Mouse (Mus musculus): ENCODE measurements around the gene Shank2. TPM values are rescaled to one million over a fixed set of nuclear protein-coding genes. Genes with fewer than 3 reads are reported as not detected.

Shank2 gene
- polyA plus RNA-seq, 2 experiments from 2014 or later: 0.11 TPM; not detected in 1

DNA sequence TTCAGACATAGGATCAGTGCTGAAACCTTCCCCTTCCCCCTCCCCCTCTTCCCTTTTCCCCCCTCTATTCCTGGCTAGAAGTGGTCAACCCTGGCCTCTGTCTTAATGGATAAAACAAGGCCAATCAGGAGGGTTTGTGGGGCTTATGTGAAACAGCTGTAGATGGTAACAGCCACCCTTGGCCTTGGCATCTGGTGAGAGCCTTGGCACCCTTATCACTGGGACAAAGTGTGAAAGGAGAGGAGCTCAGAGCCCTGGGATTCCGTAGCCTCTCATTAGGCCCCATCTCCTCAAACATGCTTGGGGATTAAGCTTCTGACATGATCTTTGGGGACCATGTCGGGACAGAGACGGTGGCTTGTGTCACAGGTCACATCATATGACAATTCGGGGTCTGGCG lies 106.4 kb downstream of the Shank2 start:
- ATAC-seq: no peak

DNA sequence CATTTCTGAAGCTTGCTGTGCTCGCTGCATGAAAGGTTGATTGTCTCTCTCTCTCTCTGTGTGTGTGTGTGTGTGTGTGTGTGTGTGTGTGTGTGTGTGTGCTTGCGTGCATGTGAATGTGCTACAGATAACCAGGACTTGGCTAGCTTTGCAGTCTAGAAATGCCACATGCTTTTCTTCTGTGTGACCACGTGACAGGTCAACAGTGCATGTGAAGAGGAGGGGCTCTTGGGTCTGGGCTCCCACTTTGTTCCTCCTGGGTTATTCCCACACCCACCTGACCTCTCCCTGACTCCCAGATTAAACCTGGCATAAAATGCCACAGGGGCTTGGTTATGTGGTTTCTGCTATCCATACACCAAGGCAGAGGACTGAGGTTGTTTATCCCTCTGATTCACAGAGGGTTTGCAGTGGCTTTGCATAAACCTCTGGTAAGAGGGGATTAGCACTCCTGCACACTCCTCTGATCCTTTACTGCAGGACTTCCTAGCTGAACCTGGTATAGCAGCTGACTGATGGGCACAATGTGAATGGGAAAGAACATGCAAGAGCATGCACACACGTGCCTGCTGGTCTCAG lies 109.4 kb downstream of the Shank2 start:
- no peak for ATAC-seq

- ATAC-seq: no peak
Observed at GRCm38 (mm10) chr7:144111981-144112380, 110.3 kb downstream of the Shank2 start.

GRCm38 (mm10) chr7:144114230-144114629 lies 112.5 kb downstream of the Shank2 start:
- no peak for ATAC-seq

GRCm38 (mm10) chr7:144119562-144119961 lies 117.8 kb downstream of the Shank2 start:
- ATAC-seq: no peak

- no peak for ATAC-seq
Observed at GRCm38 (mm10) chr7:144132699-144133387, 131.1 kb downstream of the Shank2 start.

- no peak for ATAC-seq
Observed at GRCm38 (mm10) chr7:144133388-144133998, 131.8 kb downstream of the Shank2 start.

GRCm38 (mm10) chr7:144134699-144135098 lies 133.0 kb downstream of the Shank2 start:
- ATAC-seq: no peak

- no peak for ATAC-seq
Observed at GRCm38 (mm10) chr7:144137827-144138226, 136.1 kb downstream of the Shank2 start.

DNA sequence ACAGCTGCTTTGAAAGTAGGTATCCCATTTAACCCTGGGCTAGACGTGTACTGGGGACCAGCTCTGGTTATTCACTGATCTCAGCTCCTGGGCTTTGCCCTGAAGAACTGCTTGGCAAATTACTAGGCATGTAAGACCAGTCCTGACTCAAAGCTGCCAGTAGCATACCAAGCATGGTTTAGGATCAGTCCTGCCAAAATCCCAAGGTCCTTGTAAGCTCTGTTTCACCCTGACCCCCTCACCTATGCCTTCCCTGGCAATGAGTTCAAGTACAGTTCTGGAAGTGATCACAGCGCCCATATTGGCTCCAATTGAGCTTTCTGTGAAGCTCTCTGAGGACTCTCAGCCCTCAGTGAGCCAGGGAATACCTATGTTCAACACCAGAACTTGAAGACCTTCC lies 136.7 kb downstream of the Shank2 start:
- no peak for ATAC-seq

DNA sequence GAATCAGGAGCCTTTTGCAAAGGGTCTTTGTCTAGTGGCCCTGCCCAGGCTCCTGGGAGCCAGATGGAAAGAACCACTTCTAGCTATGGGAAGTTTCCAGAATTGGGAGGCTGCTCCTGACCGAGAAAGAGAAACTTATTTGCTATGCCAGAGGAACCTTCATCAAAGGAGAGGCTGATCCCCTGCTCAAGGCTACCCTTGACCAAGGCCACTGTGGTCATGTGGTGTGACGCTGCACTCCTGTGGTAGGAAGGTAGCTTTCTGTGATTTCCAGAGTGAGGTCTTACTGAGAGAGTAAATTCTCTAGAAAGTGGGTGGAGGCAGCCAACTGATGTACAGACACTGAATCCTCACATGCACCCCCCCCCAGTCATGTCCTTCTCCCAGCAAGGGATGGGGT lies 138.0 kb downstream of the Shank2 start:
- no peak for ATAC-seq

DNA sequence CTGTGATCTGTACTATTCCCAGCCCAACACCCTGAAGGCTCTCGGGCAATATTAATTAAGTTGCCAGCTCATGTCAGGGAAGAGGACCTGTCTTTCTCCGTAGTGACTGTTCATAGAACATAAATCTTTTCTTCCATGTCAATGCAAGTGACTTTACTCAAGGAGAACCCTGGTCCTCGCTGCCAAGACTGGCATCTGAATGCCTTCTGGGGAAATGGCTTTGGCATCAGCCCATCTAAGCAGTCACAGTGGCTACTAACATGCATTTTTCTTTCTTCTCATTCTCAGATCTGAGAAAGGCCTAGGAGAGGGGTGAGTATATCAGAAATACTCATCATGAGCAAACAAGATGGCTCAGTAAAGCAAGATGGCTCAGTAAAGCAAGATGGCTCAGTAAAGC lies 138.7 kb downstream of the Shank2 start:
- ATAC-seq: no peak

- no peak for ATAC-seq
Observed at GRCm38 (mm10) chr7:144142036-144142435, 140.3 kb downstream of the Shank2 start.

GRCm38 (mm10) chr7:144143941-144144340 lies 142.2 kb downstream of the Shank2 start:
- ATAC-seq: no peak

DNA sequence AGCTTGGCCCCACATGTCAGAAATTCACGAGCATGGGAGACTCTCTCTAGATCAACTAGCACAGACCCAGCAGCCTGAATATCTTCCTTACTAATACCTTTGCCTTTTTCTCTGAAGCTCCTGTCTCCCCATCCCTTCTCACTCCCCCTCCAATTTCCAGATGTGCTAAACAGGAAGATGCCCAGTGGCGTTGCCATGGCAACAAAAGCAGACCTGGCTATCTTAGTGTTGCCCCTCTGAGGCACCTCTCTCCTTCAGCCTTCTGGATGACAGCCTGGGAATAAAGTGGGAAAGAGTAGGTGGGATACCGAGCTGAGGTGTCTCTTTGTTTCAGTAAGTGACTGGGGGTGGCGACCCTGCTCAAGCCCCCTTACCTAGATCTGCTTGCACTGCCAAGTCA lies 146.4 kb downstream of the Shank2 start:
- ATAC-seq: no peak

GRCm38 (mm10) chr7:144153124-144153523 lies 151.4 kb downstream of the Shank2 start:
- ATAC-seq: no peak

GRCm38 (mm10) chr7:144153682-144154081 lies 152.0 kb downstream of the Shank2 start:
- ATAC-seq: no peak

- ATAC-seq: no peak
Observed at GRCm38 (mm10) chr7:144157936-144158335, 156.2 kb downstream of the Shank2 start.

- no peak for ATAC-seq
Observed at GRCm38 (mm10) chr7:144159556-144159955, 157.8 kb downstream of the Shank2 start.

DNA sequence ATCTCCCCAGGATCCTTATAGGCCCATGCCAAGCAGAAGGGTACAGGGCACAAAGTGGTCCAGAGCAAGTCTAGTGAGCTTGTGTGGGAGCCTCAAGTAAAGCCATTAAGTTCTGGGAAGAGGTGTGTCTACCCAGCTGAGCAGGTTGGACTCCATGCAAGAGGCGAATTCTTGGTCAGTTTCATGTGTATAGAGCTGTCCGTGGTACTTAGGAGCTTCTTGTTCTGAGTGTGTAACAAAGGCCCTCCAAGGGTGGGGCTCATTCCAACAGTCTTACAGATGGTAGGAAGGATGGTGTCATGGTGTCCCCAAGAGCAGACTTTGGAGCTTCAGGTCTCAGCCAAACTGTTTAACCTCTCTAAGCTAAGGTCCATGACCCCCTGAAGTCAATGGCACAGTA lies 158.3 kb downstream of the Shank2 start:
- ATAC-seq: no peak

- ATAC-seq: no peak
Observed at GRCm38 (mm10) chr7:144160646-144161249, 159.0 kb downstream of the Shank2 start.

DNA sequence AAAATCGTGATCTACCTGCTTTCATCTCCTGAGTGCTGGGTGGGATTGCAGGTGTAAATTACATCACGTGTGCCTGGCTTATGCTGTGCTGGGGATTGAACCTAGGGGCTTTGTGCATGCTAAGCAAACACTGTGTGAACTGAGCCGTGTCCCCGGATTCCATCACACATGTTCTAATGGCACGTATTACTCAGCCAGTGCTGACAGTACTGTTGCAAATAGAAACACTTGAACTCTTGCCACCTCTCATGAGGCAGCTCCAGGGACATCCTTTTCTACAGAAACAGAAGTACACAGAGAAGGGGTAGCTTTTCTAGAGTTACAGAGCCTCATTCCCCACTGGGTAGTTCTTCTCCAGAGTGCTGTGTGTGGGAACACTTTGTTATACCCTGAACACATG lies 168.5 kb downstream of the Shank2 start:
- ATAC-seq: no peak

DNA sequence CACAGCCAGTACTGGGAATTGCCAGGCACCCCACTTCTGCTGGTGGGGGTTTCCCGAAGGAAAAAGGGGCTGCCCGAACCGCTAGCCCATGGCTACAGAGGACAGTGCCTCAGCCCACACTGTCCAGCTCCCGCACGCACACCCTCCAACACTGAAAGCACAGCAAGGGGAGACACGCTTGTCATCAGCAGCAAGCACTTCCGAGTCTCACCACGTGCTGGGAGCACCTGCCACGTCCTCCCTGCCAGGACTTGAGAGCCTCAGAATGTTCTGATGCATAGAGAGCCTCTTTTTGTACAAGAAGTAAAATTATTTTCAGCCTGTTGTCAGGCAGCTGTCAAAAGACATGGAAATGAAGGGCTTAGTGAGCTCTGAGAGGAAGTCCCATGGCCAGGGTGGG lies 169.0 kb downstream of the Shank2 start:
- no peak for ATAC-seq

GRCm38 (mm10) chr7:144173869-144174268 lies 172.1 kb downstream of the Shank2 start:
- no peak for ATAC-seq
